Comparison of ENCODE assay signal across 9 mouse cellular contexts in the genomic region with DNA sequence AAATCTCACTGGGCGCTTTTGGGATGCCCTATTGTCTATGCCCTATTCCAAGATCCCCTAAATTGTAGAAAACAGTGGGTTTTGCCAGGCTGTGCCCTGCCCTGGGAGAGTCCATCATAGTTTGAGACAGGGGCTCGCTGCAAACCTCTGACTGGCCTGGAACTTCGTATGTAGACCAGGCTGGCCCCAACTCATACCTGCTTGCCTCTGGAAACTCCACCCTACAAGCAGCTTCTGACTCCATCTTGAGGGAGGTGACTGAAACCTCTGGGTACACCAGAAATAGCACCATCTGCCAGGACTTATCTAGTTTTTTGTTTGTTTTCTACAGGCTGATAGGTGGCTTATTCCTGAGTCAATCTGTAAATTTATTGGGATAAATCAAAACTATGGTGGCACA. TPM values are rescaled to one million over a fixed set of nuclear protein-coding genes. Genes with fewer than 3 reads are reported as not detected.
DNase-seq lines count a peak whose midpoint lies in the region; ATAC-seq lines count a peak whose summit lies in the region.
"Had no signal": no experiment of that assay in that cellular context is flagged by ENCODE, and none has a peak within 500 bp of the region (broad histone marks: within the 10 kb centered on the region; RNA-seq: fewer than 3 reads in every experiment).

No protein-coding gene starts in this region.

- H3K27ac ChIP-seq in kidney, embryonic 14.5 days (ENCODE audit: low read depth, low read length), result no peak overlapping the region
- no peak overlapping the region for H3K27ac ChIP-seq in embryonic facial prominence, embryonic 11.5 days (replicated peaks; ENCODE audit: low read depth, low read length)
- no peak overlapping the region for H3K27ac ChIP-seq in hindbrain, embryonic 16.5 days (ENCODE audit: low read depth, low read length)
- H3K27ac ChIP-seq in midbrain, embryonic 15.5 days, result no peak overlapping the region

- no peaks in the 10 kb centered on the region for H3K9me3 ChIP-seq in kidney, embryonic 14.5 days (ENCODE audit: control insufficient read depth, low read length)
- no peaks in the 10 kb centered on the region for H3K9me3 ChIP-seq in embryonic facial prominence, embryonic 11.5 days (replicated peaks; ENCODE audit: control insufficient read depth, low read length)
- H3K9me3 ChIP-seq in hindbrain, embryonic 16.5 days (ENCODE audit: control insufficient read depth, low read length), result no peaks in the 10 kb centered on the region
- no peaks in the 10 kb centered on the region for H3K9me3 ChIP-seq in midbrain, embryonic 15.5 days

- no peak overlapping the region; the same call in 1 of the 2 replicates for H3K9ac ChIP-seq in kidney, embryonic 14.5 days (ENCODE audit: low read depth, low read length)
- H3K9ac ChIP-seq in embryonic facial prominence, embryonic 11.5 days (replicated peaks; ENCODE audit: low read length), result no peak overlapping the region
- H3K9ac ChIP-seq in hindbrain, embryonic 16.5 days (ENCODE audit: low read depth, low read length), result no peak overlapping the region
- peak overlapping the region; percentile 83 for H3K9ac ChIP-seq in midbrain, embryonic 15.5 days

- H3K4me3 ChIP-seq in kidney, embryonic 14.5 days (ENCODE audit: low read length), result peak overlapping the region; percentile 99
- H3K4me3 ChIP-seq in embryonic facial prominence, embryonic 11.5 days (ENCODE audit: low read depth, low read length), result peak overlapping the region; percentile 98
- peak overlapping the region; percentile 99 for H3K4me3 ChIP-seq in hindbrain, embryonic 16.5 days (ENCODE audit: low read length)
- peak overlapping the region; percentile 82 for H3K4me3 ChIP-seq in midbrain, embryonic 15.5 days

- no peaks in the 10 kb centered on the region for H3K27me3 ChIP-seq in kidney, embryonic 14.5 days (ENCODE audit: control insufficient read depth, insufficient read depth, low read length)
- no peaks in the 10 kb centered on the region for H3K27me3 ChIP-seq in embryonic facial prominence, embryonic 11.5 days (ENCODE audit: control insufficient read depth, insufficient read depth, low read length)
- no peaks in the 10 kb centered on the region for H3K27me3 ChIP-seq in hindbrain, embryonic 16.5 days (replicated peaks; ENCODE audit: control insufficient read depth, insufficient read depth, low read length)
- H3K27me3 ChIP-seq in midbrain, embryonic 15.5 days (replicated peaks), result no peaks in the 10 kb centered on the region

- no peak for ATAC-seq in kidney, embryonic 14.5 days (ENCODE audit: low FRiP score, low TSS enrichment)
- ATAC-seq in embryonic facial prominence, embryonic 11.5 days (replicated peaks; ENCODE audit: insufficient number of reproducible peaks, low FRiP score, low TSS enrichment, low read depth), result no peak
- ATAC-seq in hindbrain, embryonic 16.5 days, result peak; percentile 16
- peak; percentile 24 for ATAC-seq in midbrain, embryonic 15.5 days (replicated peaks)

- peak overlapping the region; percentile 94 for H3K4me2 ChIP-seq in kidney, embryonic 14.5 days (replicated peaks; ENCODE audit: low read depth, low read length)
- peak overlapping the region; percentile 37; the same call in 1 of the 2 replicates for H3K4me2 ChIP-seq in embryonic facial prominence, embryonic 11.5 days (ENCODE audit: low read depth, low read length)
- peak overlapping the region; percentile 98 for H3K4me2 ChIP-seq in hindbrain, embryonic 16.5 days (ENCODE audit: low read length)
- H3K4me2 ChIP-seq in midbrain, embryonic 15.5 days, result peak overlapping the region; percentile 82

- H3K4me1 ChIP-seq in kidney, embryonic 14.5 days (ENCODE audit: control insufficient read depth, insufficient read depth, low read length), result peaks cover 9% of the 10 kb centered on the region
- H3K4me1 ChIP-seq in embryonic facial prominence, embryonic 11.5 days (ENCODE audit: control insufficient read depth, insufficient read depth, low read length), result no peaks in the 10 kb centered on the region; the same call in 1 of the 2 replicates
- peaks cover 11% of the 10 kb centered on the region for H3K4me1 ChIP-seq in hindbrain, embryonic 16.5 days (ENCODE audit: control insufficient read depth, insufficient read depth, low read depth, low read length)
- H3K4me1 ChIP-seq in midbrain, embryonic 15.5 days, result peaks cover 17% of the 10 kb centered on the region

- H3K36me3 ChIP-seq in kidney, embryonic 14.5 days (ENCODE audit: control insufficient read depth, insufficient read depth, low read length), result peaks cover 22% of the 10 kb centered on the region
- H3K36me3 ChIP-seq in embryonic facial prominence, embryonic 11.5 days (replicated peaks; ENCODE audit: control insufficient read depth, insufficient read depth, low read depth, low read length), result peaks cover 2% of the 10 kb centered on the region; the same call in 1 of the 2 replicates
- H3K36me3 ChIP-seq in hindbrain, embryonic 16.5 days (ENCODE audit: control insufficient read depth, insufficient read depth, low read length), result peaks cover 16% of the 10 kb centered on the region
- H3K36me3 ChIP-seq in midbrain, embryonic 15.5 days (replicated peaks), result peaks cover 13% of the 10 kb centered on the region

- WGBS in kidney, embryonic 14.5 days, result 78% methylated on average over 3 of the region's 3 CpGs
- WGBS in embryonic facial prominence, embryonic 11.5 days, result 79% methylated on average over 3 of the region's 3 CpGs
- 85% methylated on average over 3 of the region's 3 CpGs for WGBS in hindbrain, embryonic 16.5 days
- 81% methylated on average over 3 of the region's 3 CpGs for WGBS in midbrain, embryonic 15.5 days

- DNase-seq in kidney, adult 11 months, result no peak
- no peak for DNase-seq in embryonic facial prominence, embryonic 11.5 days (ENCODE audit: low spot score)
- no peak for DNase-seq in layer of hippocampus, adult 18-20 months (ENCODE audit: low spot score in 2 of 2)
- no peak for DNase-seq in ovary, postnatal 36 days (ENCODE audit: low spot score)
- no peak for DNase-seq in adrenal gland, adult 8-10 months

RNA-seq across cellular contexts. Expression of a gene that starts 0.7 kb away (rescaled TPM):
- 78.8 and 91.0 TPM in 2 replicates for polyA plus RNA-seq in kidney, embryonic 14.5 days (2014; fragmentation: Nextera tagmentation; extraction: Ambion mirVana)
- 80.4 and 81.7 TPM in 2 replicates for polyA plus RNA-seq in embryonic facial prominence, embryonic 11.5 days (2014; fragmentation: Nextera tagmentation; extraction: Ambion mirVana)
- polyA plus RNA-seq in hindbrain, embryonic 16.5 days (2015; fragmentation: Nextera tagmentation; extraction: Ambion mirVana), result 35.4 and 43.8 TPM in 2 replicates
- 45.5 and 47.0 TPM in 2 replicates for polyA plus RNA-seq in midbrain, embryonic 15.5 days (2015; fragmentation: Nextera tagmentation; extraction: Ambion mirVana)
- 10 to 100 TPM; 33.6 to 42.6 TPM for total RNA-seq in layer of hippocampus, adult 18-20 months (2021)
- 10 to 100 TPM; 27.5 to 48.1 (median 39.0) TPM for total RNA-seq in adrenal gland, adult 8-10 months (2022)

RNA-seq across cellular contexts. Expression of a gene that starts 16.2 kb away (rescaled TPM):
- polyA plus RNA-seq in kidney, embryonic 14.5 days (2014; fragmentation: Nextera tagmentation; extraction: Ambion mirVana), result 200 and 253 TPM in 2 replicates
- polyA plus RNA-seq in embryonic facial prominence, embryonic 11.5 days (2014; fragmentation: Nextera tagmentation; extraction: Ambion mirVana), result 276 and 318 TPM in 2 replicates
- polyA plus RNA-seq in hindbrain, embryonic 16.5 days (2015; fragmentation: Nextera tagmentation; extraction: Ambion mirVana), result 338 and 344 TPM in 2 replicates
- polyA plus RNA-seq in midbrain, embryonic 15.5 days (2015; fragmentation: Nextera tagmentation; extraction: Ambion mirVana), result 359 and 394 TPM in 2 replicates
- 10 to 100 TPM; 11.5 to 14.9 TPM for total RNA-seq in layer of hippocampus, adult 18-20 months (2021)
- total RNA-seq in adrenal gland, adult 8-10 months (2022), result 10 to 100 TPM in 2 of 4 experiments, 1 to 10 TPM in 2; 7.7 to 20.8 (median 10.1) TPM
- total RNA-seq: monocyte, adult 5-6 weeks had no signal

RNA-seq across cellular contexts. Expression of a gene that starts 20.1 kb away (rescaled TPM):
- 31.8 and 35.2 TPM in 2 replicates for polyA plus RNA-seq in kidney, embryonic 14.5 days (2014; fragmentation: Nextera tagmentation; extraction: Ambion mirVana)
- polyA plus RNA-seq in embryonic facial prominence, embryonic 11.5 days (2014; fragmentation: Nextera tagmentation; extraction: Ambion mirVana), result 19.2 and 26.3 TPM in 2 replicates
- 19.6 and 24.1 TPM in 2 replicates for polyA plus RNA-seq in hindbrain, embryonic 16.5 days (2015; fragmentation: Nextera tagmentation; extraction: Ambion mirVana)
- 26.5 and 29.1 TPM in 2 replicates for polyA plus RNA-seq in midbrain, embryonic 15.5 days (2015; fragmentation: Nextera tagmentation; extraction: Ambion mirVana)
- 10 to 100 TPM; 30.5 to 41.7 TPM for total RNA-seq in layer of hippocampus, adult 18-20 months (2021)
- total RNA-seq in adrenal gland, adult 8-10 months (2022), result 10 to 100 TPM; 26.9 to 35.3 (median 30.5) TPM

Comparison
In these comparisons a context has a peak if more than half of its experiments do, and no peak if none do; other contexts are left out.
1. ATAC-seq: peak in hindbrain, embryonic 16.5 days (single experiment) and midbrain, embryonic 15.5 days (single experiment); none in kidney, embryonic 14.5 days (single experiment) and embryonic facial prominence, embryonic 11.5 days (single experiment).
2. H3K4me2 ChIP-seq: peak in every context shown above with its lines; median percentile 98 in hindbrain, embryonic 16.5 days; 94 in kidney, embryonic 14.5 days; 82 in midbrain, embryonic 15.5 days; 37 in embryonic facial prominence, embryonic 11.5 days.
3. Peak in every context shown above with its lines, with median percentiles within 50 percentile points of each other: H3K4me3 ChIP-seq.